Mouse (Mus musculus): ENCODE results near the gene Kpna4.

- TF ChIP-seq CTCF (IDR thresholded peaks at IDR 0.05; ENCODE audit: low read depth): no peak
- no peak for TF ChIP-seq EP300 (optimal IDR thresholded peaks at IDR 0.05)
Measured at GRCm38 (mm10) chr3:69017181-69017580, 109.7 kb downstream of the Kpna4 start.
